13 mouse cellular contexts compared by ENCODE assay signal in the genomic region with DNA sequence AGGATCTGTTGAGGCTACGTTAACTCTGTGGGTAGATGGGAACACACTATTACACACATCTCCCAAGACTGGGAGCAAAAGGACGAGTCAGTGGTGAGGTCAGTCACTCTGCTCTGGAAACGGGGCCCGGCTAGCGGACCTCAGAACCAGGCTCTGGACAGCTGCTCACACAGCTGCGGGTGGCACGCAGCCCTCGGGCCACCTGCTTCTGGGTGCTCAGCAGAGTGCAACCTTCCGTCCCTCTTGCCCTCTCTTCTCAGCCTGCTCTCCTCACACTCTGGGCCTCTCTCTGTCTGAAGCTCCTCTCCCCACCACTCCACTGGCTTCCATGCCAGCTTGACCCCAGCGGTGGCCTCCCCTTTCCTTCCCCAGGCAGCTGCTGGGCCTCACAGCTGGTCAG. TPM values are rescaled to one million over a fixed set of nuclear protein-coding genes. Genes with fewer than 3 reads are reported as not detected.
DNase-seq lines count a peak whose midpoint lies in the region; ATAC-seq lines count a peak whose summit lies in the region.
"Had no signal": no experiment of that assay in that cellular context is flagged by ENCODE, and none has a peak within 500 bp of the region (broad histone marks: within the 10 kb centered on the region; RNA-seq: fewer than 3 reads in every experiment).

No protein-coding gene starts in this region.

- no peak overlapping the region for H3K4me2 ChIP-seq in heart, embryonic 11.5 days
- H3K4me2 ChIP-seq: hindbrain, embryonic 15.5 days; lung, embryonic 15.5 days had no signal

- WGBS in heart, embryonic 11.5 days (ENCODE audit: insufficient replicate concordance), result 84% methylated on average over 10 of the region's 10 CpGs

- 0 out of 2 replicates have a peak overlapping the region, but pooled peaks have one; percentile 15 for H3K27ac ChIP-seq in heart, embryonic 11.5 days (ENCODE audit: low read depth, low read length)
- H3K27ac ChIP-seq: hindbrain, embryonic 15.5 days; lung, embryonic 15.5 days had no signal

- DNase-seq in adrenal gland, postnatal 14 days, result peak; percentile 11
- no peak for DNase-seq in adrenal gland, postnatal 10 days
- no peak for DNase-seq in heart, adult 8-10 months (ENCODE audit: low spot score)
- peak; percentile 33 to 43 for DNase-seq in kidney, postnatal 4 days
- DNase-seq in kidney, adult 11 months, result no peak
- DNase-seq in gastrocnemius, postnatal 10 days, result peak; percentile 48
- DNase-seq: adrenal gland, postnatal 36 days; kidney, postnatal 14 days; thymus, adult 18-20 months had no signal

- H3K27me3 ChIP-seq in heart, embryonic 11.5 days (ENCODE audit: control insufficient read depth, insufficient read depth, low read length), result no peaks in the 10 kb centered on the region
- H3K27me3 ChIP-seq: hindbrain, embryonic 15.5 days; lung, embryonic 15.5 days had no signal

- H3K9me3 ChIP-seq in heart, embryonic 11.5 days (replicated peaks; ENCODE audit: control insufficient read depth, low read length), result no peaks in the 10 kb centered on the region
- H3K9me3 ChIP-seq: hindbrain, embryonic 15.5 days; lung, embryonic 15.5 days had no signal

- no peak overlapping the region for H3K4me3 ChIP-seq in heart, embryonic 11.5 days (ENCODE audit: low read depth, low read length)
- H3K4me3 ChIP-seq: hindbrain, embryonic 15.5 days; lung, embryonic 15.5 days had no signal

- ATAC-seq in heart, embryonic 11.5 days (replicated peaks; ENCODE audit: insufficient number of reproducible peaks, low FRiP score, low TSS enrichment), result no peak
- ATAC-seq in activated CD4-positive, CD25-positive, alpha-beta regulatory T cell, adult 4 months, result no peak

- H3K9ac ChIP-seq in heart, embryonic 11.5 days (ENCODE audit: low read depth, low read length), result no peak overlapping the region
- H3K9ac ChIP-seq: hindbrain, embryonic 15.5 days; lung, embryonic 15.5 days had no signal

- H3K4me1 ChIP-seq in heart, embryonic 11.5 days (ENCODE audit: control insufficient read depth, insufficient read depth, low read length), result peaks cover 25% of the 10 kb centered on the region

- H3K36me3 ChIP-seq in heart, embryonic 11.5 days (ENCODE audit: control insufficient read depth, insufficient read depth, low read length), result peaks cover 13% of the 10 kb centered on the region

RNA-seq across cellular contexts. Expression of gene Map3k4, which starts 50.1 kb away (rescaled TPM):
- 22.5 and 24.2 TPM in 2 replicates for total RNA-seq in adrenal gland, postnatal 14 days (2021)
- total RNA-seq in adrenal gland, postnatal 10 days (2021), result 10 to 100 TPM; 21.1 to 29.4 TPM
- 29.2 and 39.5 TPM in 2 replicates for polyA plus RNA-seq in heart, embryonic 11.5 days (2014; fragmentation: Nextera tagmentation; extraction: Ambion mirVana)
- 10 to 100 TPM; 39.7 to 57.5 (median 49.8) TPM for total RNA-seq in heart, adult 8-10 months (2022)
- total RNA-seq in gastrocnemius, postnatal 10 days (2021), result 10 to 100 TPM; 21.8 to 26.6 TPM
- 10 to 100 TPM; 10.0 to 11.9 TPM for polyA plus RNA-seq in activated CD4-positive, CD25-positive, alpha-beta regulatory T cell, adult 4 months (2017; shearing (Covaris generic))

Comparison
In these comparisons a context has a peak if more than half of its experiments do, and no peak if none do; other contexts are left out.
1. DNase-seq: peak in adrenal gland, postnatal 14 days (single experiment), kidney, postnatal 4 days (2 of 2) and gastrocnemius, postnatal 10 days (single experiment); none in adrenal gland, postnatal 10 days (single experiment), heart, adult 8-10 months (single experiment) and kidney, adult 11 months (single experiment).